Mouse (Mus musculus): ENCODE measurements at regions not wholly inside any gene's neighbourhood (a gene's known extent, or its start where the extent isn't known, plus 50 kb on each side); places are given as distances from the start of the nearest gene placed in this dataset.

DNA sequence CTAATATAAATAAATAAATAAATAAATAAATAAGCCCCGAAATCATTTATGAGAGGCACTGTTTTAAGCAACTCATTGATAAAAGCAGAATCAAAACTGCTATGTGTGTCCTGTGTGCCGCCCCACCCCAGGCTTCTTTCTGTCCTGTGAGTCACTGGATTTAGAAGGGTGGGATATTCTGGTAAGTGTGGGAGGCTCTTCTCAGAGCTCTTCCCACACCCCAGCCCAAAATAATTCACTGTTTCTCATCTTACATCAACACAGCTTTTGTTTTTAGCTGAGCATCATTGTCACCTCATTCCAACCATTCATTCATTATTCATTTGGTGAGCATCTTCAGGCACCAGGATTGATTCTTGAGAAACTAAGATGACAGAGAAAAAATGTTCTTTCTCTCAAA, 118.4 kb downstream of the Barx2 start:
- DNase-seq: no peak

DNA sequence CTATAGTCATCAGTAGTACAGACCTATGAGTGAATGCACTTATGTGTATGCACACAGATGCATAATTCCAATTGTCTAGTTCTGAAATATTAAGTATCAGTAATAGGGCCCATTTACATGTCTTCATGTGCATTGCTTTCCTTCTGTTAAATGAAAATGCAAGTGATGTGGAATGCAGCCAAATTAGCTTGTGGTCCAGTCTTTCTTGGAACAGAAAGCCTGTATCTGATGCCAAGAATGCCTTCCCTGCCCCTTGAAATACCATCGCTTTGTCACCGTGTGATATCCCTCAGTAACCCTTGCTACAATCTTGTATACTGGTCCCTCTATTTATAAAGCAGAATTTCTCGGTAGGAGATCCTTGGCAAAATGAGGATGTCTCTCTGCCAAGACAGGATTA, 137.3 kb downstream of the Barx2 start:
- no peak for DNase-seq

DNA sequence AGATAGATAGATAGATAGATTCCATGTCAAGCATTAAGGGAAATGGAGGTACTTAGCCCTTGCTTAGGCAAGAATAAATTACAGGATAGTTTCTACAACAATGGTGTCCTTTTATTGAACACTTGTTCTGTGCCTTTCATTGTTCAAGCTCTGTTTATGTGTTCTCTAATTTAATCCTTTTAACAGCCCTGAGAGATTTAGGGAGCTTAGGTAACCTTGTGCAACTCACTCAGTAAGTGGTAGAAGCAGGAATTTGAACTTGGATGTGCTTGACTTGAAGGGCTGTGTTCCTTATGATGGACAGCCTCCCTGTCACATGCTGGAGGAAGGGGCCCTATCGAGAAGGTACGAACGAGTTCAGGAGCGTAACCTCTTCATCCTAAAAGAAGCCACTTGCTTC, 147.9 kb downstream of the Barx2 start:
- DNase-seq: no peak

DNA sequence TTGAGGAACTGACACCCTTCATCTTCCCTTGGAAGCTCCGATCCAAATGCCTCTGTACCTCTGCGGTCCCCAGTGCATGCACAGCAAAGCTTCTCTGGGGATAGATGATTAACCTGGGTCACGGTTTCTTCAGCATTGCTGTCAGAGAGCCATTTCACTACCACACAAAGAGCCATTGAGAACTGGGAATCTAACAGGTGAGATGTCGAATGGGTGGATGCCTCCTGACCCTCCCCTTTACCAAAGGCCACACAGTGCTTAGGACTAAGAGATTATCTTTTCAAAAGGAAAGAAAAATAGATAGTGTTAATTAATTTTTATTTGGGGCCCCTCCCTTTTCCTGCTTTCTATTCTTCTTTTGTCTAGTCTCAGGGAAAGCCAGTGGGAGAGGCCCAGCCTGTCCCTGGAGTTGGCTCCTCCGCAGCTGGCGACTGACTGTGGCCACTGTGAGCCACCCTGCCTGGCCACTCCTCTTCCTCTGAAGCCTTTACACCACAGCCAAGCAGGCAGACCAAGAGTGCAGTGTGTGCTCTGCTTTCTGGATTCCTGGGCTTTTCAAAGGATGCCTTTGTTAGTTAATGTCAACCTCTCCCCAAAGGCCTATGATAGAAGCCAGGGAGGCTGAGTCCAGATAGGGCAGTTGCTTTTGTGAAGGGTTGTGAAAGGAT, 155.2 kb downstream of the Barx2 start:
- no peak for DNase-seq

DNA sequence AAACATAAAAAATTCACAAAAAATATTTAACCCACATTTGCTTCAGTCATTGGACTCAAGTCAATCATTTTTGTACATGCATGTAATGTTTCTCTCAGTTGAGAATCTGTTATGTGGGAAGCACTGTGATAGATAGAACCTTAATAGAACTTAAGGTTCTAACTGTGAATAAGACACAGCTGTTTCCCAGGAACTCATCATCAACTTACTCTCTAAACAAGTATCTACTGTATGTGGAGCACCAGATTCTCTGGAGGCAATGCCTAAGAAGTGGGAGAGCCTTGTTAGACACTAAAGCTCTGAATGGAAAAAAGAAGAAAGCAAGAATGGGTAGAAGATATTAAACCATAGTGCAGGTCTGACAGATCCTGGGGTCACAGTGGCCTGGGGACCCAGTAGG, 182.8 kb downstream of the Barx2 start:
- DNase-seq: no peak

DNA sequence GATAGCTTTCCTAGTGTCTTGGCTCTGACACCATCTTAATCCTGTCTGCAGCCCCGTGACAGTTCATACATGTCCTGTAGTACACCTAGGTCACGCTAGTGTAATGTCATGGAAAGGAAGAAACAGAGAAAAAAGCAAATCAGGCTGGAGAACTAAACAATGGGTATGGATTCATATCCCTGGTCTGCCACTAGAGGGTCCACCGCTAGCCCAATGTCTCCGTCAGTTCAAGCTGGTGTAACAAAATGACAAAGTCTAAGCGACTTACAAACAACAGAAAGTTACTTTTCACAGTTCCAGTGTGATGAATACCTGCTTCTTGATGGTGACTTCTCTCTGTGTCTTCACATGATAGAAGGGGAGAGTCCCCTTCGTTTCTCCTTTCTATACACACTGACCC, 194.0 kb downstream of the Barx2 start:
- DNase-seq: no peak

DNA sequence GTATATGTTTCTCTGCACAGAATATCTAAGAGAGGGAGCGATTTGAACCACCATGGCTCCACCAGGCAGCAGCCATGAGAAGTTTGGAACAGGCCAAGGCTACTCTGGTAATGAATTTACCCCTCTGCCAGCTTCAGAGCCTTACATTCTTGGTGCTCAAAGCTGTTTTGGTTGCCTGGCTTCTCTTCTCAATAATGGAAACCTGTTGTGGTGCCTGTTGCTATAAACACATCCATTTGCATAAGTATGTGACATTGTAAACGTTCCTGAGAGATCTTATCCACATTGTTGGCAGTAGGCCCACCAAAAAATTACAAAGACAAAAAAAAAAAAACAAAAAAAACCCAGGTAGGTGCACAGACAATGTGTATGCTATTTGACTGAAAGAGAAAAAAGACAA, 203.2 kb downstream of the Barx2 start:
- DNase-seq: peak in 1 of 2 experiments; percentile 42

DNA sequence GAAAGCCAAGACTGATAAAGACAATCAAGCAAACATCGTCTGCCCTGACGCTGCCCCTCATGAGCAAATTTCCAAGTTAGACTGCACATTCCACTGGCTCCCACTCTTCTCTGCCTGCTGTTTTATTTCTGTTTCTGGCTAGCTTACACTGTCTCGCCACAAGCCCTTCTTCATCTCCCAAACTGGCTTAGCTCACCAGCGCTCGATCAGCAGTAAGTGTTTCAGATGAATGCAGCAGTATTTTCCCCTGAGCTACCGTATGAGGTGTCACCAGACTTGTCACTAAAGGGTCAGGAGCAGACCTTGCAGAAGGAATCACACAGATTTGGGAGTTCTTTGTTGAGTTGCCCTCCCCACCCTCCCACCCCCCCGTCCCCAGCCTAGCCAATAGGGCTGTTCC, 206.6 kb downstream of the Barx2 start:
- no peak for DNase-seq

DNA sequence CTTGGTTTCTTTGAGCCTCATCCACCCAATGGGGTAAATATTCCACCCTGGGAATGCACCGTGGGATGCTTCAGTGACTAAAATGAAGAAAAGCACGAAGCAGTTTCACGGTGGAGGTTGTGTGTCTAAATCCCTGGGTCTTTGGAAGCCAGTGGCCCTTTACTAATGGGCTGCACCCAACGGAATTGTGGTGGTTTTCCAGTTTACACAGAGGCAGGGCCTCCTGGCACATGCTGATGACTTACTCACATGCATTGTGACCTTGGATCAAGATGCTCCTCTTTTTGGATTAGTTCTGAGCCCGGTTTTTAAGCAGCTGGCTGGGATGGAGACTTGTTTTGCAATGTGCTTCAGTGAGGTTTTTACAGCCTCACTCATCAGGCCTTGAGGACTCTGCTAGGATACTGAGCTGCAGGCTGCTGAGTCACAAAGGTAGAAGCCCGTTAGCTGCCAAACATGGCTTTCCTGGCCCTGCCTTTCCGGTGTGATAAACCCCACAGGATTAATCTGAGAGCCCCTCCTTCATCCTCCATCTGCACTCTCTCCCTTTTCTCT, 222.3 kb downstream of the Barx2 start:
- DNase-seq: no peak

DNA sequence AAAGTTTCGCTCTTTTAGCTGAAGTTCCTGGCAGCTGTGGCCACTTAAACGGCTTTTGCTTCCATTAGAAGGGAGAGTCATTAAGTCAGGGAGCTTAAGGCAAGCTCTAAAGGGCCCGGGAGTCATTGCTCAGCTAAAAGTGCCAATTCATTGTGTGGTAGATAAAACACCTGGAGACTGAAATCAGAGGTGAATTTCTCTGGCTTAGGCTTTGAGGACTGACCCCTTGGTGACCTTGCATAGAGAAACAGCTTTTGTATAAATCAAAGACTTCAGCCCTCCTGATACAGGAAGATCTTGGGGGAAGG, 224.1 kb upstream of the Tmem45b start:
- DNase-seq: no peak

DNA sequence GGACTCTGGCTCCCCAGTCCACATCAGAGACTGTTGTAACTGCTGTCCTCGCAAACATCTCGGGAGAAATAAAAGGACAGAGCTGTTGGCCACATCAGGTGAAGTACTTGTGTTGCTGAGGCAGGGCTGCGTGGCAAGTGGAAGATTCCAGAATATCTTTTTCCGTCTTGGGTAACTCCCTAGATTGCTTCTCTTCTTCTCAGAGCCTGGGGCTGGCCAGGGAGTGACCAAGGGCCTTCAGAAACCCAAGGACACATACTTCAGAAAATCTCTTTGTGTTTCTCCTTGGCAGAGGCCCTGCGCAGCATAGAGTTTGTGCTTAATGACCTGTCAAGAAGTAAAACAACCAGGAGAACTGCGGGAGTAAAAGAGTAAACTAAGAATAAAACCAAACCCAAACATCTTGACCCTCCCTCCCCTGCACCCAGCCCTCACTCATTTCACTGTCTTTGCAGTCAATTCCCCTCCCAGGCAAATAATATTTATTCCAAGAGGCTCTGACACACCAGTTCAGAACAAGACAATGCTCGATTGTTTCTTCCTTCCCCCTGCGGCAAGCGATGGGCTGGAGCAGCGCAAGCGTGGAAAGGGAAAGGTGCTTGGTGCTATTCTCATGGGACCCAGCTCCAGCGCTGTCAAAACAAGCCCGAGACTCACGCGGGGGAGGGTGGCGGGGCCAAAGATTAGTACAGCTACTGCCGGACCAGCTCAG, 223.6 kb upstream of the Tmem45b start:
- DNase-seq: peak in 1 of 2 experiments; percentile 35

DNA sequence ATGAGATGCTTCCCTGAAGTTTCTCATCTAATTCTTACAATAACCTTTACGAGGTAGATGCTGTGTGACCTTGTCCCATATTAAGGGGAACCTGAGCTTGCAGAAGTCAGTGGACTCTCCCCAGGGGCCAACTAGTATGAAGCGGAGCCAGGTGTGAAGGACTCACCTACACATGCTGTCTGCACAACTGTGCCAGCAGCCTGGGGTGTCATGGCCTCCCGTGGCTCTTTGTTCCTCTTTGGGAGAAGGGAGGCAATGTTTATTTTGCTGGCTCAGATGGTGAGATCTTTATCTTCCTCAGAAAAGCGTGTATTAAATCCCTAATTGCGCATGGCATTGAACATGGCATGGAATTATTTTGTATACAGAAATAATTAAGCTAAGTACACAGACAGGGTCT, 222.2 kb upstream of the Tmem45b start:
- DNase-seq: no peak

DNA sequence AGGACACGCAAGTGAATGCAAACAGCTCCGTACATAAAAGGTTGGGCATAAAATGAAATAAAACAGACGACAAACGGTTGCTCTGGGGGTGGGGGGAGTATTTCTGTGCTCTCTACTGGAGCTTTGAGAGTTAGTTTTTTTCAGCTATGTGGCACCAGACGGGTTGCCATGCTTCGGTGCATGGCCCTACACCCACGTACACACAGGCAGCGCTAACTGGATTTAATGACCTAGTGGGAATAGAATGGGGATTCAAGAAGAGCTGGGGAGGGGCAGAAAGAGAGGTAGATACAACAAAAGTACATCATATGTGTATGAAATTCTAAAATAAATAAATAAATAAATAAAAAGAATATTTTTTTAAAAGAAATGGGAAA, 220.5 kb upstream of the Tmem45b start:
- DNase-seq: no peak

DNA sequence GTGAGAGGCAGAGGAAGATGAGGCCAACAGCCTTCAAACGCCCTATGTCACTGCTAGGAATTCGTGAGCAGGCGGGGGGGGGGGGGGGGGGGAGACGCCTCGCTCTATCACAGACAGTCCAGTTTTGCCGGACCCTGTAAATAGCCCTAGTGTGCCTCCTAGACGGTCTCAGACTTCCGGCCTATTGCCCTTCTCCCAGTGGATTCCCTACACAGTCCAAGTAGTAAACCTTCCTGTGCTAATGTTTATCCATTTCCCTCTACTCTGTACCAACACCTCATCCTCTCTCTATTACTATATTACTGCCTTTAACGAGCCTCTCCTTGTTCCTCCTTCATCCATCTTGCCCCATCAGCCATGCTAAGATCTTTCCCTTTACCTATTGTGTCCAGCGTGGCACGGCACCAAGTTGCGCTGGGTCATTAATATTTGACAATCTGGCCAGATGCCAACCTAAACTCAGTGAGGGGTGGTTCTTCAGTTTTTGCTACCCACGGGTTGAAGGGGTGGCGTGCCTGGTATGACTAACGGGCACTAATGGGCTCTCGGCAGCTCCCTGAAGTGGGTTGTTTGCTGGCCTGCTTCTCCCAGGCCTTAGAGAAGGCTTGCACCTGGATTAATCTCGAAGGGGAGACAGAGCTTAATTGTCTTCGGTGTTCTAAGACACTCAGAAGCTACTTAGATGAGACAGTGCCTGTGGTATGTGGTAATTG, 220.0 kb upstream of the Tmem45b start:
- DNase-seq: peak; percentile 33 to 34

DNA sequence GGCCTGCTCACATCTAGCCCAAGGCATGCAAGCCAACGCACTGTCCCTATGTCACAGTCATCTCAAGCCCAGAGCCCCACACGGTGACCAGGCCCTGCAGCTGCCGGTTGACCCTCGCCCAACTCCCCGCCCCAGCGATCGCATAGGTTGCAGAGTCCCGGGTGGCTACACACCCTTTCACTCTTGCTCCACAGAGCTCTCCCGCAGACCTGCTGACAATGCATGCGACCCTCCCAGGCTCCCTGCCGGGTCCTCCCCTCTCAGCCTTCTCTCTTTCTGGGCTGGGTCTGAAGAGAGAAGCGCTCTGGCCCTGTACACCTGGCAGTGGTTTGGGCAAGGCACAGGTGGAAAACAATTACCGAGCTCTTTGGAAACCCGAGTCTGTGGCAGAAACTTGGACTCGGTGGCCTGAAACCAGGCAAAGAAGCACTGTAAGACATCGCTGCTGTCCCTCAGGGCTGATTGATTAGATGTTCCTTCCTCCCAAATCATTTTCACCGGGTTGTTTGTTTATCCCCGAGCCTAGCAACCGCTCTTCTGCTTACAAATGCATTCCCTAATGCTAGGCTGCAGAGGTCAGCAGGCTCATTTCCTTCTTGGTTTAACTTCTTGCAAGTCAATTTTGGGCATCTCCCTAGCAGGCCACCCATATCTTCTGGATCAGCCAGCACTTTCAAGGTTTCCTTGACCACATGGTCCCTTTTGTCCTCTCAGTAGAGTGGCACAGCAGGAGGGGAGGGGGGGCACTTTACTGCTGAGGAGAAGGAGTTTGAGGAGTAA, 219.2 kb upstream of the Tmem45b start:
- peak; percentile 15 to 54 for DNase-seq

DNA sequence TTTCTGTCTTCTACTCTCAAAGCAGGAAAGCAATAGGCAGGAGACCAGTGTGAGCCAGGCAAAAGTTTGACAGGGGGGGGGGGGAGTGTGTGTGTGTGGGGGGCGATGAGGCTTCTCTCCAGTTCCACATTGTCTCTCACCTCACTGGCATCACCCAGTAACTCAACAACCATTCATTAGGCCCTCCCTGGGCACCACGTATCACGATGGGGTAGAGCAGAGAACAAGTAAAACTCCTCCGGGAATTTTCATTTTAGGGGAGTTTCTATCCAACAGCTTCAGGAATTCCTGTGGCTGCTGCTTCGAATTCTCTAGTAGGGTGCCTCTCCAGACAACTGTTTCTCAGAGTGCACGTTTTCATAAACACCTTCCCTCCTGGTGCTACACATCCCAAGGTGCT, 218.6 kb upstream of the Tmem45b start:
- no peak for DNase-seq

DNA sequence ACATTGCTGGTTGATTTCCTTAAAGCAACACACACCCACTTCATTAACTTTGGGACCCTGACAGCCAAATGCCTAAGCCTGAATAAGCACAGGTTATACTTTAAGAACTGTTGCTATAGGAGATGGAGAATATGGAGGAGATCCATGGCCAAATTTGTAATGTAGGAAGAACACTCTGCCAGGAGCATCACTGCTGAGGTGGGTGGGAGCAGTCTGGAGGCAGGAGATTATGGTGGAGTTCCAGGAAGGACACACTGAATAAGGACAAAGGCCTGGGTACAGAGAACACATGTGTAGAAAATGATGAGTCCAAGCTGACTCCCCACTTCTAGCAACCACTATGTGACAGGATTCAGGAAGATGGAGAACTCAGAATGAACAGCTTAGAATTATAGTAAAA, 212.9 kb upstream of the Tmem45b start:
- DNase-seq: no peak

DNA sequence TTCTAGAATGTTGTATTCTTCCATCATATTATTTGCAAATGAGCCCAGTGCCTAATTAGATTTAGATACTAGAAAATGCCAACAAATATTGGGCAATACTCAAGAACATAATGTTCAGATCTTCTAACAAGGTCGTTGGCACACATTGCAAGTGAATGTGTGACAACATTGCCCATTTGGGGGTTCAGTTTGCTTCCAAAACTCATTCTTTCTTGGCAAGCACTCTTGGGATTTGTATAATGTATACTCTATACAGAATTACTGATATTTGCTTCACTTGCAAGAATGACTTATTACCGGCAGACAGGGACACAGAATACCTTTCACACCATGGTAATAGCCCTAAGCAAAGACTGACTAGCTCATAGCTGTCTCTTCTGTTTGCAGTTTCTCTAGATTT, 194.8 kb upstream of the Tmem45b start:
- DNase-seq: no peak

DNA sequence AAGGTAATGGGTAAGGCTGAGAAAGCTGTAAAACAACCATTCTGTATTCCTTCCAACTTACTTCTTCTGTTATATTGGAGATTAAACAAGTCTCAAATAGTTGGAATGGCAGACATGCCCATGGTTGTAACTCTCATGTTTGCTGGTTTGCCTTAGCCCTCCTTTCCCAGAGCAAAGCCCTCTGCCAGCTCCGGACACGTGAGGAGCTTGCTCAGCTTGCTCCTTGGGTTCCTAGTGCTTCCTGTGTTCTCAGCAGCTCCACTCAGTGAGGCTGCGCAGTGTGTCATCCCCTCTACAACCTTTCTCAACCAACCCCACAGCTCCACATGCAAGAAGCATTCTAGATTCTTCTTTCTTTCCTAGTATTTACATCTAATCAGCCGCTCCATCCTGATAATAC, 193.3 kb upstream of the Tmem45b start:
- no peak for DNase-seq

DNA sequence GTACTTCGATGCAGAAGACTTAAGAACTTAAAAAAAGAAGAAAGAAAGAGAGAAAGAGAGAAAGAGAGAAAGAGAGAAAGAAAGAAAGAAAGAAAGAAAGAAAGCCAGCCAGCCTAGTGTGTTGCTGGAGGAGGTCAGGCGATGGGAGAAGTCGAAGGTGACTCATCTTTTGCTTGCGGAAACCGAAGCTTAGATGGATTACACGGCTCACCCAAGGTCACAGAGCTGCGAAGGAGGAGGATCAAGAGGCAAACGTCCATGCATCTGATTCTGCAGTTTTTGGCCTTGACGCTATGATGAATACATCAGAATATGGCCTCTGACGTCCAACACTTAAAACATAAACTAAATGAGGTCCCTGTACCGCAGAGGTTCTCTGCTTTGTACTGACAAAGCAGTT, 192.4 kb upstream of the Tmem45b start:
- no peak for DNase-seq

DNA sequence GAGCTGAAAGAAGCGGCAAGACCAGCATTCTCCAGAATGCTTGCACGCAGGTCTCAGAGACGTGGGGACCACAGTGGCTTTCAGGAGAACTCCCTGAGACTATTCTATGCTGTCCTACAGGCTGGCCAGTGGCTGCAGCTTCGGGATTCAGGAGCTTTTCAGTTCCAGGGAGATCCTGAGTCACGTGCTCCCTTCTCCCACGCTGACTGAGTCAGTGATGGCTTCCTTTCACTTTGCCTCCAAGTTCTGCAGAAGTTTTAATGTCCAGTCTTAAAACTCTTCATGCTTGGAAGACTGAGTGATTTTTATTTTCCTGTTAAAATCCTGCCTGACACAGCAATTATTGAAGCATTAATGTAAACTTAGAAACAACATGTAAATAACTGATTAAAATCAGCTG, 190.5 kb upstream of the Tmem45b start:
- no peak for DNase-seq

DNA sequence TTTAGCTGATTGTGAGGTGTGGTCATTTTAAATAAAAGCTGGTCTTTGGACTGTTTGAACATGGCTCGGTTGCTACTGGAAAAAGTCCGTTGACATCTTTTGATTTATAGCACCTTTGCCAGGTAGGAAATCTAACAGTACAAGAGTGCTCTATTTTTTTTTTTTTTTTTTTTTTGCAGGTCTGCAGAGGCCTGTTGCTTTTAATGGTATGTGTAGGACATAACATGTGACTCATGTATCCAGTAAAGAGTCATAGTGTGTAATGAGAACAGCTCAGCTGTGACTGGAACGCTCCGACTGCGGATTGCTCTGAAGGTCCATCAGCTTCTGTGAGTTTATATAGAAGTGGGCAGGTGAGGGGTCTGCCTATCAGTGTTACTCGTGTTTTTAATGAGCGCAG, 190.0 kb upstream of the Tmem45b start:
- DNase-seq: no peak

DNA sequence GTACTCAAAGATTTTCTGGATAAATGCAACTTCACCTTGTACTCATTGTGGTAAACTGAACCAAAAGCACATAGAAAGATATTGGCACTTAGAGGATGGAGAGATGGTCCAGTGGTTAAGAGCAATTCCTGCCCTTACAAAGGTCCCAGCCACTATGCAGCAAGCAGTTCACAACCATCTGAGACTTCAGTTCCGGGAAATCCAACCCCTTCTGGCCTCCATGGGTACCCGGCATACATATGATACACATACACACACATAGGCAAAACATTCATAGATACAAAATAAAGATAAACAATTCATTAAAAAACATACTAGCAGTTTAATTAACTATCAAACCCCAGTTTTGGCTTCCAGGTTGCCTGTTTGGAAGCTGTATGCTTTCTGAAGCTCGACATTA, 189.5 kb upstream of the Tmem45b start:
- DNase-seq: no peak

Measured in lung, adult 18-20 months (tissue).